Mouse (Mus musculus) stomach, embryonic 15.5 days (tissue): Measurements from ENCODE around the gene Ufl1. TPM values are rescaled to one million over a fixed set of nuclear protein-coding genes. Genes with fewer than 3 reads are reported as not detected.
"Not testable (repeated sequence)": the region's sequence is repeated elsewhere in the genome, so short reads cannot be mapped to it uniquely, and the experiment has no call there.

Source experiments
- ATAC-seq: fragments of 200-750 bp; cut with Nextera tagmentation; 2 replicates; pipeline ENCODE4 v1.8.0; 2017; ENCODE audit warnings: low read depth, moderate number of reproducible peaks, moderate TSS enrichment; ENCODE audit not compliant: insufficient read depth, low FRiP score
- H3K27ac ChIP-seq: fragments of 300-500 bp; sonication (generic); 2 replicates; pipeline ENCODE4 v1.5.1; 2015; ENCODE audit warnings: mild to moderate bottlenecking, inconsistent platforms
- H3K27me3 ChIP-seq: fragments of 300-500 bp; sonication (generic); replicated peaks from 2 replicates; pipeline ENCODE4 v1.6.1; 2015; ENCODE audit warnings: inconsistent platforms
- H3K36me3 ChIP-seq: fragments of 300-500 bp; sonication (generic); 2 replicates; pipeline ENCODE4 v1.6.1; 2015; ENCODE audit warnings: inconsistent platforms
- H3K4me1 ChIP-seq: fragments of 300-500 bp; sonication (generic); 2 replicates; pipeline ENCODE4 v1.6.1; 2015; ENCODE audit warnings: inconsistent platforms
- H3K4me2 ChIP-seq: fragments of 300-500 bp; sonication (generic); 2 replicates; pipeline ENCODE4 v1.6.1; 2015; ENCODE audit warnings: mild to moderate bottlenecking, inconsistent platforms
- H3K4me3 ChIP-seq: fragments of 300-500 bp; sonication (generic); replicated peaks from 2 replicates; pipeline ENCODE4 v1.5.1; 2015; ENCODE audit warnings: inconsistent platforms
- H3K9ac ChIP-seq: fragments of 300-500 bp; sonication (generic); 2 replicates; pipeline ENCODE4 v1.6.1; 2015; ENCODE audit warnings: inconsistent platforms
- H3K9me3 ChIP-seq: fragments of 300-500 bp; sonication (generic); 2 replicates; pipeline ENCODE4 v1.6.1; 2016; ENCODE audit warnings: inconsistent platforms
- WGBS: fragments of 180-500 bp; shearing (Covaris S2); methylation state at CpG from one replicate; pipeline ENCODE4 v1.1.7; 2015; 5-methylcytosine and 5-hydroxymethylcytosine counted together
- polyA plus RNA-seq: library from polyadenylated mRNA; unstranded; fragments of >200 nt; fragmentation: Nextera tagmentation; extraction: Ambion mirVana; gene quantifications from 2 replicates; pipeline ENCODE4 v1.2.1, GENCODE M21; 2015

Ufl1 gene
- polyA plus RNA-seq, 1 experiment from 2014 or later, result 50.6 TPM

- H3K4me3 ChIP-seq, H3K27me3 ChIP-seq, H3K27ac ChIP-seq, H3K4me2 ChIP-seq, H3K9ac ChIP-seq, ATAC-seq, H3K4me1 ChIP-seq, H3K36me3 ChIP-seq, H3K9me3 ChIP-seq: not testable (repeated sequence)
- WGBS, result 88% methylated on average over 1 of the region's 1 CpGs
Measured at GRCm38 (mm10) chr4:25235663-25236062, 46.0 kb downstream of the Ufl1 start.

GRCm38 (mm10) chr4:25233767-25234166 lies 47.9 kb downstream of the Ufl1 start:
- not testable (repeated sequence) for ATAC-seq, H3K4me3 ChIP-seq, H3K4me2 ChIP-seq, H3K27ac ChIP-seq, H3K9me3 ChIP-seq, H3K27me3 ChIP-seq, H3K9ac ChIP-seq, H3K4me1 ChIP-seq, H3K36me3 ChIP-seq
- 71% methylated on average over 1 of the region's 1 CpGs for WGBS

- 82% methylated on average over 3 of the region's 3 CpGs for WGBS
- H3K36me3 ChIP-seq, result no peaks in the 10 kb centered on the region
- H3K9ac ChIP-seq, result no peak overlapping the region
- no peak for ATAC-seq
- H3K27ac ChIP-seq, result no peak overlapping the region
- H3K4me3 ChIP-seq, result no peak overlapping the region
- no peak overlapping the region for H3K4me2 ChIP-seq
- H3K27me3 ChIP-seq, result no peaks in the 10 kb centered on the region
- no peaks in the 10 kb centered on the region for H3K9me3 ChIP-seq
- no peaks in the 10 kb centered on the region for H3K4me1 ChIP-seq
Measured at GRCm38 (mm10) chr4:25232546-25232945, 49.1 kb downstream of the Ufl1 start.

GRCm38 (mm10) chr4:25227527-25227926 lies 54.1 kb downstream of the Ufl1 start:
- Histone ChIP-seq H3K9ac (no peak overlapping the region), H3K36me3 (no peaks in the 10 kb centered on the region), H3K9me3 (no peaks in the 10 kb centered on the region), H3K4me3 (no peak overlapping the region), H3K4me1 (no peaks in the 10 kb centered on the region), H3K4me2 (no peak overlapping the region), H3K27me3 (no peaks in the 10 kb centered on the region), H3K27ac (no peak overlapping the region)
- WGBS, result 27% methylated on average over 1 of the region's 1 CpGs
- ATAC-seq, result no peak

DNA sequence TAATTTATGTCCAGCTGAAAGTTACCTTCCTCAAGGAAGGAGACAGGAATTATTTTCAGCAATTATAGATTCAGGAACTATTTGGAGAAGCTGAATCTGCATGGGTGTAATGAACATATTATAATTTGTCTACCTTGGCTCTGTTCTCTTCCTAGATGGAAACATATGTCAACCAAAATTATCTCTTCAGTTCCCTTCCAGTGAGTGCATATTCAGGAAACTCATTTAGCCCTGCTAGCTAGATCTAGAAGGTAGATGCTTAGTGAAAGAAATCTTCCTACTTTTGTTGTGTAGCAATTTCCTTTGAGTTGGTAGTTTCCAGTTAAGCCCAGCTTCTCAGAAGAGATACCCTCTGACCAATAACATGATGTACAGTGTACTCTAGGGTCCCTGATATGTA lies 59.7 kb downstream of the Ufl1 start:
- H3K27ac ChIP-seq, result no peak overlapping the region
- no peak overlapping the region for H3K4me3 ChIP-seq
- no peak overlapping the region for H3K4me2 ChIP-seq
- no peaks in the 10 kb centered on the region for H3K4me1 ChIP-seq
- no peaks in the 10 kb centered on the region for H3K9me3 ChIP-seq
- no peaks in the 10 kb centered on the region for H3K27me3 ChIP-seq
- ATAC-seq, result no peak
- no peaks in the 10 kb centered on the region for H3K36me3 ChIP-seq
- H3K9ac ChIP-seq, result no peak overlapping the region

- no peak overlapping the region for H3K27ac ChIP-seq
- H3K4me3 ChIP-seq, result no peak overlapping the region
- no peaks in the 10 kb centered on the region for H3K4me1 ChIP-seq
- no peak for ATAC-seq
- no peak overlapping the region for H3K9ac ChIP-seq
- 48% methylated on average over 5 of the region's 5 CpGs for WGBS
- no peaks in the 10 kb centered on the region for H3K27me3 ChIP-seq
- H3K4me2 ChIP-seq, result no peak overlapping the region
- H3K9me3 ChIP-seq, result no peaks in the 10 kb centered on the region
- H3K36me3 ChIP-seq, result no peaks in the 10 kb centered on the region
Measured at GRCm38 (mm10) chr4:25213451-25213850, 68.2 kb downstream of the Ufl1 start.

- Histone ChIP-seq H3K27me3 (no peaks in the 10 kb centered on the region), H3K9ac (no peak overlapping the region), H3K4me2 (no peak overlapping the region), H3K9me3 (no peaks in the 10 kb centered on the region), H3K36me3 (no peaks in the 10 kb centered on the region), H3K27ac (no peak overlapping the region), H3K4me1 (no peaks in the 10 kb centered on the region), H3K4me3 (no peak overlapping the region)
- no peak for ATAC-seq
- WGBS, result 85% methylated on average over 4 of the region's 4 CpGs
Measured at GRCm38 (mm10) chr4:25206166-25206565, 75.5 kb downstream of the Ufl1 start.

Other genes with a start within 250 kb of the Ufl1 start
- 0.19 and 0.44 TPM in 2 replicates for gene Fhl5, start 38.9 kb downstream of the Ufl1 start, polyA plus RNA-seq